Mouse (Mus musculus) megakaryocyte, adult 5-6 weeks (primary cell): ENCODE results near the gene N4bp2l2. TPM values are rescaled to one million over a fixed set of nuclear protein-coding genes. Genes with fewer than 3 reads are reported as not detected.
A peak's percentile ranks its signal among the peaks of the same experiment; 100 is the strongest.
"Not testable (repeated sequence)": the region's sequence is repeated elsewhere in the genome, so short reads cannot be mapped to it uniquely, and the experiment has no call there.

ENCODE experiments used
- ATAC-seq: 2 replicates; pipeline ENCODE4 v1.8.0; 2016; ENCODE audit warnings: mild to moderate bottlenecking, inconsistent platforms; ENCODE audit not compliant: poor library complexity, severe bottlenecking
- total RNA-seq, 2 experiments: library from RNA; stranded (forward) in 1 of 2; stranded (reverse) in 1 of 2; fragments of 153-499, 151-499 nt in 1 of 2; fragments of 221-1000, 200-1000 nt in 1 of 2; gene quantifications; 2 replicates each; pipeline versions ENCODE4 v1.2.3 to v1.2.4; 2015 to 2017

Gene N4bp2l2
- total RNA-seq, 2 experiments from 2014 or later: 75.1 to 81.1 TPM

DNA sequence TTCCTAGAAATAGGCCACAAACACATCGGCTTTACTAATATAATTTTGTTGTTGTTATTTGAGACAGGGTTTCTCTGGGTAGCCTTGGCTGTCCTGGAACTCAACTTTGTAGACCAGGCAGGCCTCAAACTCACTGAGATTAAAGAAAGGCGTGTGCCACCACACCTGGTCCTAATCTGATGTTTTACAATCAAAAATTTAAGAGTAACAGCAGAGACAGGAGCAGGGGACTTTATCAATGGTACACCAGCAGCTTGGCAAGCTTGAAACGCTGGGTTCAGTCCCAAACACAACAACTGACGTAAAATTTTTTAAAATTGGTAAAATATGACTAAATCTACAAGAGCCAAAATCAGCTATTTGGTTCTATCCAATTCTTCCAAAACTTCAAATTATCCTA, 21.1 kb downstream of the N4bp2l2 start:
- ATAC-seq: no peak

DNA sequence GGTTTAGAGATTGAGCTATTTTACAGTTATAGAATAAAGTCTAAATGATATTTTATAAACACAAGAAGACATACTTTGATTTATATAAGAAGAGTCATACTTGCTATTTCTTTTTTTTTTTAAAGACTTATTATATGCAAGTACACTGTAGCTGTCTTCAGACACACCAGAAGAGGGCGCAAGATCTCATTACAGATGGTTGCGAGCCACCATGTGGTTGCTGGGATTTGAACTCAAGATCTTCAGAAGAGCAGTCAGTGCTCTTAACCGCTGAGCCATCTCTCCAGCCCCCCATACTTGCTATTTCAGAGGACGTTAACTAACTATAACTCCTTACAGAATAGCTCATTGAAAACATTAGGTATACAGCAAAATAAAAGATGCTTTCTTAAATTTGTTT, 22.6 kb downstream of the N4bp2l2 start:
- not testable (repeated sequence) for ATAC-seq

DNA sequence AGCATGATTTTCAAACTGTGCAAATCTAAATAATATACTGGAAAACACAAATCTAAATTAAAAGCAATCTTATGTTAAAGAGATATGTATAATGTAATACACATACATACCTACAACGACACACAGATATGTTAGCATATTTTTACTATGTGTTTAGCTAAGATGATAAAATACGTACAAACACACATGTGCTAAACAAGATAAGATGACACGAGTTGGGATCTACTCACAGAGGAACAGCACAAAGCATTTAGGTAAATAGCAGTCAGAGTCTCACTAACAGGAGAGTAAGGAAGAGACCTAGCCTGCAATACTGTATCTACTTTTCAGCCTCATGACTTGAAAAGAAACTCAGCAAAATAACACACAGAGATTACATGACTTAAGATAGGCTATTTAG, 24.5 kb downstream of the N4bp2l2 start:
- ATAC-seq: no peak

DNA sequence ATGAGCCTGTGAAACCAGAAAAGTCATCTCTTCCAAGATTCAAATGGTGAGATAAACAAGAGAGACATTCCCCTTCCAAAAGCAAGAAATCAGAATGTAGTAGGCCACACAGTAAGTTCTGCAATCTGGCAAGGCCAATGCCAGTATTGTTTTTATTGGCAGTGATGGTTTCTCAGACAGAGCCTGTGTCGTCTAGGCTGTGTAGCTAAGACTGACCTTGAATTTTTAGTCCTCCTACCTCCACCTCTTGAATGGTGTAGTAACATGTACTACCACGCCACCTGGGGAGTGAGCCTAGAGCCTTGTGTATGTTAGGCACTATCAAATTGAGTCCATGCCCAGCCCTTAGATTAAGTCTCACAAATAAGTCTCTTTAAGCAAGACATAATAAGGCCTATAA, 36.3 kb downstream of the N4bp2l2 start:
- no peak for ATAC-seq

DNA sequence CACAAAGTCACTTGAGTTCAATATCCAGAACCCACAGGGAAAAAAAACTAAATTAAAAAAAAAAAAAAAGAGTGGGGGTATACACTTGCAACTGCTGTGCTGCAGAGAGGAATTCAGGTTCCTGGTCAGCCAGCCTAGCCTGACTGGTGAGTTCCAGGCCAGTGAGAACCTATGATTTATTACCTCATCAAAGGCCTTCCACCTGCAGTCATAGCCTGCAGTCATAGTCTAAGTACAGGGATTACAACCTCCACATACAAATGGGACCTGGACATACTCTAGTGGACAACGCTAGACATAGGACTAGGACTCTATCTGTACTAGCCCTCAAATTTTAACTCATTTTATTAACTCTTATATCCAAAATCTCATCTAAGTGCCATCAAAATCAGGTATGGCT, 36.7 kb downstream of the N4bp2l2 start:
- no peak for ATAC-seq

DNA sequence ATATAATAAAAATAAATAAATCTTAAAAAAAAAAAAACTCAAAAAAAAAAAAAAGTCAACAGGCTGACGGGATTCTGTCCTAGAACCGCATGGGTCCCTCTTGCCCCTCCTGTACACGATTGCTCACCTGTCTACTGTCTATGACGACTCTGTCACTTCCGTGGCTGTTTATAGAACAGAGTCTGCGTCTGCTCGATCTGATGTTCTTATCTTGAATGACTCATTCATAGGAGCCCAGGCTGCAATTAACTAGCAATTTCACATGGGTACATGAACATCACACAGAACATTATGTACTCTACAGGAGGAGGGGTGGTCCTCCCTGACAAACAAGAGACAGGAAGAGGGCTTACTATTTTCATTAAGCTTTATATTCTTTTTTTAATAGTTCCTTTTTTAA, 40.5 kb downstream of the N4bp2l2 start:
- no peak for ATAC-seq

DNA sequence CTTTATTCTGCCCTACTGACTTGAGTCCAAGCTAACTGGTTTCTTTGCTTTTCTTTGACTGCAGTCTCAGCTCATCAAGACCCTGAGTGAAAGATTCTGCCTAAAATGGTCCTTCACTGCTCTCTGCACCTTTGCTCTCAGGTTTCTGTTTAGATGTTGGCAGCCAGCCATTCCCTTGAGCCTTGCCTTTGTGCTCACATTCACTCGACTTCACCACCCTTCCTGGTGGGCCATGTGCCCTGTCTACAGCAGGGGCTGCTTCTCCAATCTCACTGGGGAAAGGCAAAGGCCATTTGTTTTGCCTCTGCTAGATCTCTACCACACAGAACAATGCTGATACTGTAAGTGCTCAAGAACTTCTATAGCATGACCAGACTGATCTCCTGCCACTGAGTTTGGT, 43.2 kb downstream of the N4bp2l2 start:
- ATAC-seq: no peak

DNA sequence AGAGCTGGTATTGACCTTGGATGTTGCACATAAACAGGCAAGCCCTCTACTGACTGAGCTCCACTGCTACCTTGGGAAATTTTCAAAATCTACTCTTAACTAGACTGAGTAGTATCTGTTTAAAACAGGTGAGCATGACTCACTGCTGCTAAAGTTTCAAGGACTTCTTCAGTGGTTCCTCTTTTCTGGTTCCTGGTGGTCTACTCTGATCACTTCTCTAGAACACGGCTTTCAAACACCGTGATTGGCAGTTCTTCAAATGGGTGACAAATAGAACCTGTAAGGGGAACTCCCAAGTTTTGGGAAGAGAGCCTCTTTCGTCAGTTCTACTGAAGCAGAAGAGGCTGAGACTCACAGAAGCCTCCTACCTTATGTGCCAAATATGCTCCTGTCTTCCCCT, 44.4 kb downstream of the N4bp2l2 start:
- ATAC-seq: peak; percentile 81

DNA sequence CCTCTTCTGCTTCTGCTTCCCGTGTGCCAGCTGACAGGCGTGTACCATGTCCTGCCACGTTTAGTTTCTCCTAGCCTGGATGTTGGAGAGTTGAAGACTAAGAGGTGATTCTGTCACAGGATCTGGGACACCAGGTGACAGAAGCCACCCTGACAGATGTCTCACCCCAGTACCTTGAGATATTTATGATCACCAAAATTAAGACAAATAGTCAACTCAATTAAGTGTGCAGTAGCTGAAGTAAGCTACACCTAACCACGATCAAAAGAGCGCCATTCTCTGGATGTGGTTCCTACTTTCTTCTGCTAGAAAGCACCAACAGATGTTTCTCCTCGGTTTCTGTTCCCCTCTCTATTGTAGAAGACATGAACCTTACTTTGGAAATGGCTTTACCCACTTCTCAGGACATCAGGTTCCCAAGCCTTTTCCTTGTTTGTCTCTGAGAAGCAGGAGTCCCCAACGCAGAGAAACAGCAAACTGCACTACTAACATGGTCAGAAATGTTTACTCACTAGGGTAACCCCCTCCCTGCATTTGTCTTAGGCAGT, 45.3 kb downstream of the N4bp2l2 start:
- ATAC-seq: peak; percentile 50; the same call in 1 of the 2 replicates

DNA sequence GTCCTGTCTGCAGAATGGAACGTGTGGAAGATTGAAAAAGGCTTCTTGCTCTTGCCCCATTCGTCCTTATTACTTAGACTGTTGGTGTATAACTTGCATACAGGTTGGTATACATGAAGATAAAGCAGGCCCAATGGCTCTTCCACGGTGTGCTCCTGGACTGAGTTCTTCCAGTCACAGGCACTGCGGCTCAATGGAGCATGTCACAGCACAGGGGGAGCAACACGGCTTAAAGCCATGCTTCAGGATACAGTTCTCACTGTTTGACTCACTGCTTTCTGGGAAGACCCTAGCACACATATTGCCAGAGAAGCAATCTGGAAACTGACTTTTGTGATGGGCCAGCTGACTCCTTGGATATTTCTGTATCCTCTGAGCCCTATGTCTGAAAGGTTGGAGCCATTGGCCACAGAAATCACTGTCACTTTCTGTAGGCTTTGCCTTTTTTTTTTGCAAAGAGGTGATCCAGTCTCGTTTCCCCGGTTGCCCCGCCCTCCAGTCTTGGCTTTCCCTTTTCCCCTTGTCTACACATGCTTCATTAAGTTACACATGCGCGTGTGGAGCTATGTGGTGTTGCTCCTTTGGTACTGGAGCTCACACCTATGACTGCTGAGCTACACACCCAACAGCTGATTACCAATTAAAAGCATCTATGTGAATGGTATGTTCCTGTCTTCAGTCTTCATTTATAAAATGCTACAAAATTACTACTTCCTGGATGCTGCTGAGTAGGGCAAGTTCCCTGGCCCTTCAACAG, 47.2 kb downstream of the N4bp2l2 start:
- ATAC-seq: no peak

DNA sequence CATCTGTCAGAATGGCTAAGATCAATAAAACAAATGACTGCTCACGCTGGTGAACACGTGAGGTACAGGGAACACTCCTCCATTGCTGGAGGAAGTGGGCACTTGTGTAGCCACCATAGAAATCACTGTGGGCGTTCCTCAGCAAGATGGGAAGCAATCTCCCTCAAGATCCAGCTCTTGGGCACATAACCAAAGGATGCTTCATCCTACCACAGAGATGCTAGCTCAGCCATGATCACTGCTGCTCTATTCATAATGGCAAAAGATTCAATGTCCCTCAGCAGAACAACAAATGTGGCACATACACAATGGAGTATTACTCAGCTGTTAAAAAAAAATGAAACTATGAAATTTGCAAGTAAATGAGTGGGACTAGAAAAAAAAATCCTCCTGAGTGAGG, 49.3 kb downstream of the N4bp2l2 start:
- no peak for ATAC-seq

DNA sequence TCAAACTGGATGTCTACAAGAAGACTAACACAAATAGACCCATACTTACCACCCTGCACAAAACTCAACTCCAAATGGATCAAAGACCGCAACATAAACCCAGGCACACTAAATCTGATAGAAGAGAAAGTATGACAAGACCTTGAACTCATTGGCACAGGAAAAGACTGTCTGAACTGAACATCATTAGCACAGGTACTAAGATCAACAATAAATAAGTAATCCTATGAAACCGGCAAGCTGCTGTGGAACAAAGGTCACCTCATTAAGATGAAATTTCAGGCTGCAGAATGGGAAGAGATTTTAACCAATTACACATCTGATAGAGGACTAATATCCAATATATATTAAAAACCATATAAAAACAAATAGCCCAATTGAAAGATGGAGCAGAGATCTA, 49.8 kb downstream of the N4bp2l2 start:
- ATAC-seq: no peak

DNA sequence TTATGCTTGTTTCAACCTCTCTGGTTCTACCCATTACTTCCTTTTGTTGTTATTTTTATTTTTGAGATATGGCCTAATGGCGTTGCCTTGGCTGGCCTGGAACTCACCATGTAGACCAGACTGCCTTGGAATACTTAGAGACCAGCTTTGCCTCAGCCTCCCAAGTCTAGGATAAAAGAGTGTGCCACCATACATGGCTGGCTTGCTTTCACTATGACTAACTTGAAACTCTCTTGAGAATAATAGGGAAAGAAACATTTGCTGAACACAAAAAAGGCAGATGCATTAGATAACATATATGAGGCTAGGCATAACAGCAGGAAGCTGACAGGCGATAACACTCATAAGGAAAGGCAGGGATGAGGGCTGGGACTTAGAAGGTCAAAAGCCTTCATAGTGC, 51.9 kb downstream of the N4bp2l2 start:
- no peak for ATAC-seq

DNA sequence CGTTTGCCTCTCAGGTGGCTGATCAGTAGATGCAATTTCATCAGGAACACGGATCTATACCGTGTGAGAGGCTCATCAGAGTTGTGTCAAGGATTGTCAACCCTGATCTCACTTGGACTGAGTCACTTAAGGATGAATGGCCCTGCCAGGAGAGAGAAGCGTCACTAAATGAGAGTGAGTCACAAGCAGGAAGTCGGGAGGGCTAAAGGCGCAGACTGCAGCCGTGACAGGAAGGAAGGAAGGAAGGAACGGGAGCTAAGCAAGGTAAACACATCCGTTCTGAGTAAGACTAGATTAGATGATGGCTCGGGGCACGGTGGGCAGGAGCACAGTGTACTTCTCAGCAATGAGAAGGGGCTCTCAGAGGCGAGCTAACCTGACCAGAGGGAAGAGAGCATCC, 54.3 kb downstream of the N4bp2l2 start:
- ATAC-seq: peak; percentile 88

DNA sequence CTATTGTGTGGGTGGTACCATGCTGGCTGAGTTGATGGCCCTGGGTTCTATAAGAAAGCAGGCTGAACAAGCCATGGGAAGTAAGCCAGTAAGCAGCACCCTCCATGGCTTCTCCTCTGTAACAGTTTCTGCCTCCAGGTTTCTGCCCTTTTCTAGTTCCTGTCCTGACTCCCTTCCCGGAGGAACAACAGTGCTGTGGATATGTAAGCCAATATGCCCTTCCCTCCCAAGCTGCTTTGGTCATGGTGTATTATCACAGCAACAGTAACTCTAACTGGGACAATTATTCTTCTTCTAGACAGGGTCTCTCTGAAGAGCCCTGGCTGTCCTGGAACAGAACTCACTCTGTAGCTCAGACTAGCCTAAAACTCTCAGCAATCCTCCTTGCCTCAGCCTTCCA, 54.8 kb downstream of the N4bp2l2 start:
- ATAC-seq: 0 out of 2 replicates have a peak, but pooled peaks have one; percentile 5

DNA sequence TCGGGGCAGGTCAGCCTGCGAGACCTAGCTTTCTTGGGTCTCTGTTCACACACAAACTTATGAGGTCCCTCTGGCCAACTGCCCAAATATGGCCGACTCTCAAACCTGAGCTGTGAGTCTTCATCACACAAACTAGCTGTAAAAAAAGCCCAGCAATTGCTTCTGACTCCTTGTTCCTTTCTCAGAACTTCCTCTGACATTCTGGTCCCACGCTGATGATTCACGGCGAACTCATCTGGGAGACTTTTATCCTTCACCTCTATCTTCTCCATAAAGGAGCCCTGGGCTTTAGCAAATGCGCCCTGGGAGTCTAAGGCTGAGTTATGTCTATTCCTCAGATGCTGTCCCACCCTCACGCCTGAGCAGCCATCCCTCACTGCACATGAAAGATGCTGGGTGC, 58.4 kb downstream of the N4bp2l2 start:
- ATAC-seq: no peak

DNA sequence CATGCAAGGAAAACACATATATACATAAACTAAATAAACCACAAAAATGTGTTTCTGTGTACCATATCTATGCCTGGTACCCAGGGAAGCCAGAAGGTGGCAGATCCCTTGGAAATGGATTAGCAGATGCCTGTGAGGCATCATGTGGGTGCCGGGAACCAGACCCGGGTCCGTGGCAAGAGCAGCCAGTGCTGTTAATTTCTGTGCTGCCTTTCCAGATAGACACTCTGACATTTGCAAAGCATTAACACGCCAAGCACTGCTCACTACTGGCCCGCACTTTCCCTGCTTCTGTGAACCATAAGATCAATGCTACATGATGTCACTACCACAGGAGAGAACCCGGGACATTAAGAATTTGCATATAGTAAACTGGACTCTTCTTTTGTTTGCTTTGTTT, 59.9 kb downstream of the N4bp2l2 start:
- ATAC-seq: no peak

DNA sequence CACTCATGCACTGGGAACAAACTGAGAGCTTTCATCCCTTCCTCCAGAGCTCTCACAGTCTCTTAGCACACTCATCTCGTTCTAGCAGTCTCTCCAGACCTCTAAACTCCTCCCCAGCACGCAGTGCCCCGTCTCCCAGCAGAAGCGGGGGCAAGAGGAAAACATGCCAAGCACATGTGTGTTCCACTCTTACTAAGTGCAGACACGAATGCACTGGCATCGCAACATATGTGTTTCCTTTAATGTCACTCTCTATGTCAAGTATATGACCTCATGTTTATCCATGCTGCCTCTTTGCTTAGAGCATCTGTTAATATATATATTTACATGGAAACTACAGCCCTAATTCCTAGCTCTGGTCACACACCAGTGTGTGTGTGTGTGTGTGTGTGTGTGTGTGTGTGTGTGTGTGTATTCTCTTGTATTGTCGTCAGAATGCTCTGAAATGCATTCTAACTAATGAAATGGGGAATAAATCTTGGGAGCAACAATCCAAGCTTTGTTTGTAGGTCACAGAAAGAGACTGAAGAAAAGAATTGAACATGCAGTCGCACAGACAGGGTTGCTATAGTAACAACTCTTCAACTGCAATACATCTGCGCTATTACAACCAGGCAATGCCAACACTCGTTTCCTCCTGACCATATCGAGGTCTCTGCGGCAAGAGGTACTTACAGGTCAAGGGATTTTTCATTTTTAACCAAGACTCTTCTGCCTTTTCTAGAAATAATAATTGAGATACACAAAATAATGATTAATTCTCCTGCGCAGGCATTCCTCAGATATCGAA, 64.3 kb downstream of the N4bp2l2 start:
- no peak for ATAC-seq

DNA sequence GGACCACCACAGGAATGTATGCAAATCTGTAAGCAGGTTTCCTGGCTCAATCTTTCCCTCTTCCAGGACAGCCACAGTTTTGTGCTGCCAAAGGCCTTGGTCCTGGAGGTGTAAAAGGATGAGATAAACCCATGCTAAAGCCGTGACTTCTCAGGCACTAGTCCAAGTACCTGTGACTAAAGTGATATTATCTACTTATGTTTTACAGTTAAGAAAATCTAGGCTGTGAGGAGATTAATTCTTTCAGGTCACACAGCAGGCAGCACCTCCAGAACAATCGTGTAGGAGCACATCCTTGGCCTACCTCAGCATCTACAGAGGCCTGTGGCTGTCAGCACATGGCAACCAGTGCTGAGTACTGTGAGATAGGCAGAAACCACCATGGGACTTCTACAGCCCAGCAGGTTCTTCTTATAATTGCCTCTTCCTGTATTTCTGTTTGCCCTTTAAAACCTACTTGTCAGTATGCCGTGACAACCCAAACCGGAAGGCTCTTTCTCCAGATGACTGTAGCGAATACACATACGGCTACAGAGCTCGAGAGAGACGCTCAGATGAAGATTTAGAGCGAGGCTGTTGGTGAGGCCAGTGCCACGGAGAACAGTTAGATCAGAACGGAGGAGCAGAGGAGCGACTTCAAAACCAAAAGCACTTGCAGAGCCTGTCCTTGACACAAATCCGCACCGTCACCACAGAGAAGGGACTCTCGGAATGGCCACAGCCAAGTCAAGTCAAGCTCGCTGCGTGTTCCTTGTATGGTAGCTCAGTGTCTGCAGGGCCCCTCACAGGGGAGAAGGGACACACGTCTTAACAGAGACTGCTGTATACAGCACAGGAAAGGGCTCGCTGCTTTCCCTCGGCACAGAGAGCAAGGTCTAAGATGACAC, 65.2 kb downstream of the N4bp2l2 start:
- ATAC-seq: peak; percentile 63

DNA sequence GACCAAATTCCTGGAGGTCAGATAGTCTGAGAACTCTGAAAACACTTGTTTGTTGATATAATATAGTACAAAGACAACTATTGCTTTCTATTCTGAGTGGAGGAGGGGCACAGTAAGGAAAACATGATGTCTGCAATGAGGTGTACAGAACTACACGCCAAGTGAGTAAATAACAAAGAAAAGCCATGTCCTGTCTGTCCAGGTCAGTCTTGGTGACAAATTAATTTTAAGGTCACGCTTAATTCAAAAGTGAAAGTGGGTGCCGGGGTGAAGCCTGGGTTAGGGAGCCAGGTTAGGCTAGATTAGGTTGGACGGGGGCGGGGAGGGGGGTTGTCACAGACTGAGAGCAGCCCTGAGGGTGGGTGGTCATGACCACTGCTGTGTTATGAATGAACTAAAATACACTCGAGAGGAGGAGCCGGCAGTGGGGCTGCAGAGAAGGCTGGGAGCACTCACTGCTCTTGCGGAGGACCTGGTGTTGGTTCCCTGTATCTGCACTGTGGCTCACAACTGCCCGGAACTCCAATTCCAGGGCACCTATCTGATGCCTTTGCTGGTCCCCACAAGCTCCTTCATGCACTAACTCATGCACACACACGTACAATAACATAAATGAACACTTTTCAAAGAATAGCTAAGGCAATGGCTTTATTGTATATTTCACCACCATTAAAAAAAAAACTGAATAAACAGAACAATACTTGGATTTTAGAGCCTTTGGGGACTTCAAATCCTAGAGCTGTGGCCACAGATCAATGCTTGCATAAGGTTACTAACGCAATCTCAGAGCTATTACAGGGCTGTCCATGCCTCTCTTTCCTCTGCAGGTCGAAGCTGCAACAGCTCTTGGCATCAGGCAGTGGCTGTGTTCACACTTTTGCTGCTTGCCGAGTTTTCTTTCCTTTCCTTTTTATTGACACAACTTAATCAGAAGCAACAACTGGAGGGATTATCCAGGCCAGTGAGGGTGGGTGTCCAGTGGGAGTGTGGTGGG, 66.4 kb downstream of the N4bp2l2 start:
- ATAC-seq: no peak
